Mouse (Mus musculus) mesoderm, embryonic 11.5 days (tissue): Measurements from ENCODE around the gene Psg26.
"Not testable (repeated sequence)": the region's sequence is repeated elsewhere in the genome, so short reads cannot be mapped to it uniquely, and the experiment has no call there.

Experiments
- DNase-seq: peaks from one replicate; pipeline ENCODE4 v3.0.0-alpha.2; 2012; ENCODE audit warnings: low read depth, low spot score

The Psg26 gene

GRCm38 (mm10) chr7:18484077-18484476 is at the start of gene Psg26:
Gene Psg26, minus strand, starts transcription at chr7:18484177.
- DNase-seq, result no peak

GRCm38 (mm10) chr7:18533420-18533819 is 49.4 kb upstream of the Psg26 start:
- DNase-seq, result no peak

- DNase-seq, result no peak
Measured at GRCm38 (mm10) chr7:18532169-18532568, 48.2 kb upstream of the Psg26 start, which contains the start of gene Psg25. Gene Psg25, minus strand, starts transcription at chr7:18532269.

DNA sequence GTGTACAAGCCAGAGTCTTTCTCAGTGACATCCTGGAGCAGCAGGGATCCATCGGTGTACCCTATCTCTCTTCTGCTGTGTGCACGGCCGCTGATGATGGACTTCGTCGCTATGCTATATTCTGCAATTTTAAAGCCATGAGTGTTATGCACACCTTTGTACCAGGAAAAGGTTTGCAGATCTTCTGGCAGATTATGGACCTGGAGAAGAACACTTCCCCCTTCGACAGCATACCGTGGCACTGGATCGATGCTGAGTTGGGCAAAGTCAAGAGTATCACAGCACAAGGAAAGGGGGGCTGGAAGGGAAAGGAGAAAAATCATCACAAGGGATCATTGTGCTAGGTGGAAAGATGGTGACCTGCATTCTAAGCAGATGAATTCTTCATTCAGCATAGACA is 40.7 kb upstream of the Psg26 start:
- no peak for DNase-seq

DNA sequence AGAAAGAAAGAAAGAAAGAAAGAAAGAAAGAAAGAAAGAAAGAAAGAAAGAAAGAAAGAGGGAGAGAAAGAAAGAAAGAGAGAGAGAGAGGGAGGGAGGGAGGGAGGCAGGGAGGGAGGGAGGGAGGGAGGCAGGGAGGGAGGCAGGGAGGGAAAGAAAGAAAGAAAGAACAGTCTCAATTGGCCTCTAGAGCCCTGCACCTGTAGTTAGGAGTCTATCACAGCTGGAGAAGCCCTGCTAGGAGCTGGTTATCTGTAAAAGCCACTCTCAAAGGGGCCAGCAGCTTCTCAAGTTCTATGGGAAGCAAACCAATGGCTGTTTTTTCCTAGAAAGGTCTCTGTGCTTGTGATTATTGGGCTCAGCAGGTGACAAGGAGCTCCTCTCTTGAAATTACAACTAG is 28.9 kb upstream of the Psg26 start:
- not testable (repeated sequence) for DNase-seq

GRCm38 (mm10) chr7:18512417-18512816 is 28.4 kb upstream of the Psg26 start:
- not testable (repeated sequence) for DNase-seq

- DNase-seq, result peak; percentile 34
Measured at GRCm38 (mm10) chr7:18511479-18511878, 27.5 kb upstream of the Psg26 start.

DNA sequence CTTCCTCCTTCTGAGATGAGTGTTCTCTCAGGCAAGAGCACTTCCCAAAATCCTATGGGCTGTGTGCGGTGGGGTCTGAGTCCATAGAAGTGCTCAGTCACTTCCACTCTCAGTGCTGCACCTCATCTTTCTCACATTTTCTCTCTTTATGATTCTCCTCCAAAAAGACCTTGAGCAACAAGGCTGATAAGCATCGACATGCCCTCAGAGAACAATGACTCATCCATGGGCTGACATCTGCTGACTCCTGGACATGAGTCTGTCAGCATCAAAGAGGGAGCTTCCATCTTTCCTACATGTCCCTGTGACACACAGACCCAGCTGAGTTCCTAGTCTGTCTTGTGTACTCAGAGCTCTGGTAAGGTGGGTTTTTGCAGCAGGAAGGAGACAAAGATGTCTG is 52.0 kb downstream of the Psg26 start, which contains the start of gene Psg28:
Gene Psg28 (minus strand): TSS at position 101 of the 400 bp plus-strand sequence.
- DNase-seq, result not testable (repeated sequence)
